Mouse (Mus musculus): ENCODE results near the gene Bcan. TPM values are rescaled to one million over a fixed set of nuclear protein-coding genes. Genes with fewer than 3 reads are reported as not detected.

The Bcan gene
- total RNA-seq, 4 experiments from 2014 or later: 0.15 TPM; not detected in 3

- no peak for DNase-seq (ENCODE audit: low spot score in 2 of 2)
Measured at GRCm38 (mm10) chr3:87973593-87974380, 26.2 kb downstream of the Bcan start.

GRCm38 (mm10) chr3:87972776-87973175 is 27.3 kb downstream of the Bcan start:
- DNase-seq (ENCODE audit: low spot score in 2 of 2): no peak

- DNase-seq (ENCODE audit: low spot score in 2 of 2): no peak
Measured at GRCm38 (mm10) chr3:87972203-87972664, 27.8 kb downstream of the Bcan start.

- DNase-seq (ENCODE audit: low spot score in 2 of 2): no peak
Measured at GRCm38 (mm10) chr3:87971489-87972202, 28.4 kb downstream of the Bcan start.

GRCm38 (mm10) chr3:87970939-87971488 is 29.0 kb downstream of the Bcan start, which contains the start of gene Nes:
Nes (plus strand) TSS chr3:87971078.
- no peak for DNase-seq (ENCODE audit: low spot score in 2 of 2)

GRCm38 (mm10) chr3:87970184-87970938 is 29.7 kb downstream of the Bcan start:
- no peak for DNase-seq (ENCODE audit: low spot score in 2 of 2)

GRCm38 (mm10) chr3:87960586-87961191 is 39.3 kb downstream of the Bcan start:
- peak; percentile 70 to 81 for DNase-seq (ENCODE audit: low spot score in 2 of 2)

- no peak for DNase-seq (ENCODE audit: low spot score in 2 of 2)
Measured at GRCm38 (mm10) chr3:87960191-87960585, 39.8 kb downstream of the Bcan start.

- DNase-seq (ENCODE audit: low spot score in 2 of 2): no peak
Measured at GRCm38 (mm10) chr3:87959371-87959770, 40.7 kb downstream of the Bcan start.

GRCm38 (mm10) chr3:87958967-87959366 is 41.1 kb downstream of the Bcan start:
- DNase-seq (ENCODE audit: low spot score in 2 of 2): no peak

GRCm38 (mm10) chr3:87958476-87958875 is 41.6 kb downstream of the Bcan start:
- no peak for DNase-seq (ENCODE audit: low spot score in 2 of 2)

- no peak for DNase-seq (ENCODE audit: low spot score in 2 of 2)
Measured at GRCm38 (mm10) chr3:87958056-87958455, 42.0 kb downstream of the Bcan start.

- no peak for DNase-seq (ENCODE audit: low spot score in 2 of 2)
Measured at GRCm38 (mm10) chr3:87952440-87952839, 47.6 kb downstream of the Bcan start.

- no peak for DNase-seq (ENCODE audit: low spot score in 2 of 2)
Measured at GRCm38 (mm10) chr3:87951946-87952345, 48.1 kb downstream of the Bcan start.

- no peak for DNase-seq (ENCODE audit: low spot score in 2 of 2)
Measured at GRCm38 (mm10) chr3:87949955-87950515, 50.0 kb downstream of the Bcan start.

GRCm38 (mm10) chr3:87949266-87949954 is 50.6 kb downstream of the Bcan start:
- no peak for DNase-seq (ENCODE audit: low spot score in 2 of 2)

- DNase-seq (ENCODE audit: low spot score in 2 of 2): no peak
Measured at GRCm38 (mm10) chr3:87948378-87949265, 51.4 kb downstream of the Bcan start, which contains the start of gene Crabp2. Crabp2 (plus strand) TSS chr3:87948666.

- DNase-seq (ENCODE audit: low spot score in 2 of 2): no peak
Measured at GRCm38 (mm10) chr3:87947811-87948199, 52.2 kb downstream of the Bcan start.
